Mouse (Mus musculus) MEL (cell line): ENCODE measurements around the gene Lmbrd1. TPM values are rescaled to one million over a fixed set of nuclear protein-coding genes. Genes with fewer than 3 reads are reported as not detected.

Source experiments
- DNase-seq: peaks from one replicate; pipeline ENCODE4 v3.0.0; 2011; ENCODE audit warnings: low read depth, low spot score
- H3K27ac ChIP-seq: 2 replicates; pipeline ENCODE4 v1.5.1; 2012; ENCODE audit warnings: low read depth, mild to moderate bottlenecking, control low read depth, low read length, moderate library complexity; ENCODE audit not compliant: control insufficient read depth
- H3K27me3 ChIP-seq, 2 experiments: fragments of 150-350 bp in 1 of 2; sonication (generic) in 1 of 2; 2 replicates each; pipeline ENCODE4 v1.6.1; 2012; ENCODE audit warnings: low read length in 2 of 2, mild to moderate bottlenecking in 2 of 2, improper control_type of control experiment in 1 of 2, moderate library complexity in 1 of 2; ENCODE audit not compliant: insufficient read depth in 2 of 2, control insufficient read depth in 1 of 2
- H3K36me3 ChIP-seq, 2 experiments: 2 replicates each; pipeline ENCODE4 v1.6.1; 2012 to 2014; ENCODE audit warnings: low read length in 2 of 2, improper control_type of control experiment in 1 of 2, inconsistent platforms in 1 of 2, mild to moderate bottlenecking in 1 of 2; ENCODE audit not compliant: insufficient read depth in 2 of 2, control insufficient read depth in 1 of 2
- H3K4me1 ChIP-seq, 2 experiments: fragments of 150-350 bp in 1 of 2; sonication (generic) in 1 of 2; 2 replicates each; pipeline ENCODE4 v1.6.1; 2012; ENCODE audit warnings: low read length in 2 of 2, improper control_type of control experiment in 1 of 2, mild to moderate bottlenecking in 1 of 2; ENCODE audit not compliant: insufficient read depth in 2 of 2, control insufficient read depth in 1 of 2
- H3K4me3 ChIP-seq, 2 experiments: fragments of 150-350 bp in 1 of 2; sonication (generic) in 1 of 2; 2 replicates each; pipeline ENCODE4 v1.5.1; 2012; ENCODE audit warnings: low read depth in 2 of 2, low read length in 2 of 2, mild to moderate bottlenecking in 2 of 2, moderate library complexity in 2 of 2, control low read depth in 1 of 2, improper control_type of control experiment in 1 of 2; ENCODE audit not compliant: control insufficient read depth in 1 of 2, insufficient read depth in 1 of 2
- H3K79me2 ChIP-seq: 2 replicates; pipeline ENCODE4 v1.6.1; 2012; ENCODE audit warnings: mild to moderate bottlenecking, low read length, moderate library complexity; ENCODE audit not compliant: control insufficient read depth, poor library complexity, insufficient read depth
- H3K9ac ChIP-seq: 2 replicates; pipeline ENCODE4 v1.6.1; 2012; ENCODE audit warnings: low read depth, mild to moderate bottlenecking, control low read depth, low read length, moderate library complexity; ENCODE audit not compliant: control insufficient read depth, poor library complexity, severe bottlenecking
- H3K9me3 ChIP-seq: fragments of 150-350 bp; sonication (generic); replicated peaks from 2 replicates; pipeline ENCODE4 v1.6.1; 2012; ENCODE audit warnings: mild to moderate bottlenecking, low read length, improper control_type of control experiment, moderate library complexity; ENCODE audit not compliant: insufficient read depth
- BHLHE40 ChIP-seq: IDR thresholded peaks from 2 replicates; pipeline ENCODE4 v1.6.1; 2012; ENCODE audit warnings: low read depth, mild to moderate bottlenecking, inconsistent platforms, low read length, improper control_type of control experiment, borderline replicate concordance
- CHD1 ChIP-seq: IDR thresholded peaks from 2 replicates; pipeline ENCODE4 v1.6.1; 2012; ENCODE audit warnings: low read depth, mild to moderate bottlenecking, inconsistent platforms, low read length, improper control_type of control experiment
- CHD2 ChIP-seq: IDR thresholded peaks from 2 replicates; pipeline ENCODE4 v1.6.1; 2011; ENCODE audit warnings: low read length, improper control_type of control experiment
- CTCF ChIP-seq, 3 experiments: IDR thresholded peaks in 2 of 3; conservative IDR thresholded peaks in 1 of 3; 2 replicates each; pipeline ENCODE4 v1.5.1; 2011 to 2012; ENCODE audit warnings: low read length in 3 of 3, low read depth in 2 of 3, mild to moderate bottlenecking in 2 of 3, improper control_type of control experiment in 1 of 3, inconsistent platforms in 1 of 3, mixed read lengths in 1 of 3, moderate library complexity in 1 of 3; ENCODE audit not compliant: control insufficient read depth in 1 of 3, insufficient read depth in 1 of 3, poor library complexity in 1 of 3, severe bottlenecking in 1 of 3
- E2F4 ChIP-seq: IDR thresholded peaks from 2 replicates; pipeline ENCODE4 v1.6.1; 2011; ENCODE audit warnings: low read depth, low read length, improper control_type of control experiment, borderline replicate concordance
- EP300 ChIP-seq, 2 experiments: IDR thresholded peaks; 2 replicates each; pipeline ENCODE4 v1.6.1; 2011; ENCODE audit warnings: improper control_type of control experiment in 2 of 2, low read length in 2 of 2, low read depth in 1 of 2, mild to moderate bottlenecking in 1 of 2
- ETS1 ChIP-seq: IDR thresholded peaks from 2 replicates; pipeline ENCODE4 v1.6.1; 2012; ENCODE audit warnings: low read depth, mild to moderate bottlenecking, inconsistent platforms, low read length, improper control_type of control experiment, moderate library complexity
- GABPA ChIP-seq: IDR thresholded peaks from 2 replicates; pipeline ENCODE4 v1.6.1; 2012; ENCODE audit warnings: low read depth, mild to moderate bottlenecking, inconsistent platforms, low read length, improper control_type of control experiment, moderate library complexity
- HCFC1 ChIP-seq: IDR thresholded peaks from 2 replicates; pipeline ENCODE4 v1.6.1; 2012; ENCODE audit warnings: low read depth, mild to moderate bottlenecking, inconsistent platforms, low read length, improper control_type of control experiment, moderate library complexity
- MAX ChIP-seq: IDR thresholded peaks from 2 replicates; pipeline ENCODE4 v1.6.1; 2011; ENCODE audit warnings: low read length, improper control_type of control experiment
- MAZ ChIP-seq: IDR thresholded peaks from 2 replicates; pipeline ENCODE4 v1.6.1; 2012; ENCODE audit warnings: low read depth, mild to moderate bottlenecking, inconsistent platforms, low read length, improper control_type of control experiment
- MYB ChIP-seq: IDR thresholded peaks from 2 replicates; pipeline ENCODE4 v1.6.1; 2011; ENCODE audit warnings: mild to moderate bottlenecking, low read depth, low read length, improper control_type of control experiment
- MYC ChIP-seq: IDR thresholded peaks from 2 replicates; pipeline ENCODE4 v1.6.1; 2011; ENCODE audit warnings: low read depth, mild to moderate bottlenecking, low read length, improper control_type of control experiment, moderate library complexity
- NELFE ChIP-seq: IDR thresholded peaks from 2 replicates; pipeline ENCODE4 v1.6.1; 2011; ENCODE audit warnings: low read depth, low read length, improper control_type of control experiment
- NRF1 ChIP-seq: IDR thresholded peaks from 2 replicates; pipeline ENCODE4 v1.6.1; 2014; ENCODE audit warnings: low read depth, mild to moderate bottlenecking, inconsistent platforms, low read length, improper control_type of control experiment, moderate library complexity; ENCODE audit not compliant: poor library complexity, insufficient read depth, severe bottlenecking
- POLR2A ChIP-seq, 2 experiments: IDR thresholded peaks; 2 replicates each; pipeline ENCODE4 v1.6.1; 2011 to 2012; ENCODE audit warnings: low read length in 2 of 2, mild to moderate bottlenecking in 2 of 2, control low read depth in 1 of 2, improper control_type of control experiment in 1 of 2, low read depth in 1 of 2, moderate library complexity in 1 of 2; ENCODE audit not compliant: control insufficient read depth in 1 of 2, insufficient read depth in 1 of 2, poor library complexity in 1 of 2
- POLR2AphosphoS2 ChIP-seq: IDR thresholded peaks from 2 replicates; pipeline ENCODE4 v1.6.1; 2011; ENCODE audit warnings: low read length, improper control_type of control experiment
- RAD21 ChIP-seq: IDR thresholded peaks from 2 replicates; pipeline ENCODE4 v1.6.1; 2011; ENCODE audit warnings: mild to moderate bottlenecking, low read depth, low read length, improper control_type of control experiment
- RCOR1 ChIP-seq: IDR thresholded peaks from 2 replicates; pipeline ENCODE4 v1.6.1; 2012; ENCODE audit warnings: low read depth, mild to moderate bottlenecking, inconsistent platforms, low read length, improper control_type of control experiment
- SIN3A ChIP-seq: IDR thresholded peaks from 2 replicates; pipeline ENCODE4 v1.6.1; 2012; ENCODE audit warnings: low read length, improper control_type of control experiment, inconsistent platforms
- TAL1 ChIP-seq: IDR thresholded peaks from 2 replicates; pipeline ENCODE4 v1.6.1; 2012; ENCODE audit warnings: mild to moderate bottlenecking, inconsistent platforms, low read length, moderate library complexity, mixed read lengths
- ZC3H11A ChIP-seq: IDR thresholded peaks from 2 replicates; pipeline ENCODE4 v1.6.1; 2012; ENCODE audit warnings: low read depth, mild to moderate bottlenecking, inconsistent platforms, low read length, improper control_type of control experiment
- ZKSCAN1 ChIP-seq: IDR thresholded peaks from 2 replicates; pipeline ENCODE4 v1.6.1; 2012; ENCODE audit warnings: low read depth, mild to moderate bottlenecking, inconsistent platforms, low read length, improper control_type of control experiment, moderate library complexity
- ZMIZ1 ChIP-seq: IDR thresholded peaks from 2 replicates; pipeline ENCODE4 v1.6.1; 2012; ENCODE audit warnings: low read depth, mild to moderate bottlenecking, inconsistent platforms, low read length, improper control_type of control experiment, moderate library complexity
- ZNF384 ChIP-seq: IDR thresholded peaks from 2 replicates; pipeline ENCODE4 v1.6.1; 2012; ENCODE audit warnings: low read depth, mild to moderate bottlenecking, inconsistent platforms, low read length, improper control_type of control experiment
- polyA plus RNA-seq, 2 experiments: library from polyadenylated mRNA; stranded (reverse) in 1 of 2; unstranded in 1 of 2; fragments of >175 nt in 1 of 2; fragments of >200 nt in 1 of 2; gene quantifications; 2 replicates each; pipeline versions ENCODE4 v1.2.1 to v1.2.4; 2012; ENCODE audit warnings: low replicate concordance in 2 of 2, low read depth in 1 of 2; ENCODE audit not compliant: insufficient read length in 2 of 2, insufficient read depth in 1 of 2, missing spikeins in 1 of 2
- total RNA-seq: library from RNA; depleted of rRNA; stranded (reverse); fragments of 300-350 nt; gene quantifications from 2 replicates; pipeline ENCODE4 v1.2.3, GENCODE M21; 2012

Gene Lmbrd1
- total and polyA plus RNA-seq, 3 experiments: 17.3 to 24.0 TPM; not detected in 1

- TF ChIP-seq RCOR1: no peak
- TF ChIP-seq HCFC1: peak; percentile 76
- TF ChIP-seq ZNF384: peak; percentile 28; the same call in 1 of the 2 replicates
- peak; percentile 69; the same call in 1 of the 2 replicates for TF ChIP-seq ETS1
Observed at GRCm38 (mm10) chr1:24678205-24678917, at the start of gene Lmbrd1 (continued).

GRCm38 (mm10) chr1:24633553-24634132, 44.8 kb upstream of the Lmbrd1 start:
- DNase-seq: no peak
- no peak overlapping the region for H3K4me3 ChIP-seq
- no peaks in the 10 kb centered on the region for H3K9me3 ChIP-seq
- H3K27ac ChIP-seq: no peak overlapping the region
- no peaks in the 10 kb centered on the region for H3K36me3 ChIP-seq
- no peaks in the 10 kb centered on the region for H3K4me1 ChIP-seq
- no peaks in the 10 kb centered on the region for H3K79me2 ChIP-seq
- H3K9ac ChIP-seq: no peak overlapping the region
- TF ChIP-seq SIN3A (no peak), MYC (no peak), RCOR1 (no peak), MAX (no peak), ZMIZ1 (no peak), E2F4 (no peak), MYB (no peak), ZC3H11A (no peak), CHD1 (no peak), ZNF384 (no peak), POLR2AphosphoS2 (no peak), CTCF (IDR thresholded peaks at IDR 0.05 in 2 of 3, conservative IDR thresholded peaks at IDR 0.05 in 1 of 3; ENCODE audit: control insufficient read depth in 1 of 3, insufficient read depth in 1 of 3, low read depth in 2 of 3, low read length in 3 of 3, poor library complexity in 1 of 3, severe bottlenecking in 1 of 3) (no peak), TAL1 (no peak), GABPA (no peak), POLR2A (IDR thresholded peaks at IDR 0.05; ENCODE audit: control insufficient read depth in 1 of 2, insufficient read depth in 1 of 2, low read depth in 1 of 2, low read length in 2 of 2, poor library complexity in 1 of 2) (no peak), ETS1 (no peak), RAD21 (no peak)
- H3K27me3 ChIP-seq: no peaks in the 10 kb centered on the region

- Histone ChIP-seq H3K79me2 (no peaks in the 10 kb centered on the region), H3K9ac (no peak overlapping the region), H3K27me3 (no peaks in the 10 kb centered on the region), H3K27ac (no peak overlapping the region), H3K4me1 (no peaks in the 10 kb centered on the region), H3K9me3 (no peaks in the 10 kb centered on the region), H3K36me3 (no peaks in the 10 kb centered on the region), H3K4me3 (no peak overlapping the region)
- TF ChIP-seq BHLHE40 (no peak), CHD1 (no peak), NELFE (no peak), ZKSCAN1 (no peak), HCFC1 (no peak), NRF1 (no peak), POLR2AphosphoS2 (no peak), CHD2 (no peak), POLR2A (IDR thresholded peaks at IDR 0.05; ENCODE audit: control insufficient read depth in 1 of 2, insufficient read depth in 1 of 2, low read depth in 1 of 2, low read length in 2 of 2, poor library complexity in 1 of 2) (no peak), MAZ (no peak), ETS1 (no peak), CTCF (IDR thresholded peaks at IDR 0.05 in 2 of 3, conservative IDR thresholded peaks at IDR 0.05 in 1 of 3; ENCODE audit: control insufficient read depth in 1 of 3, insufficient read depth in 1 of 3, low read depth in 2 of 3, low read length in 3 of 3, poor library complexity in 1 of 3, severe bottlenecking in 1 of 3) (no peak), EP300 (IDR thresholded peaks at IDR 0.05; ENCODE audit: low read depth in 1 of 2, low read length in 2 of 2) (no peak), GABPA (no peak)
- no peak for DNase-seq
Observed at GRCm38 (mm10) chr1:24650100-24650499, 28.3 kb upstream of the Lmbrd1 start.
